Mouse (Mus musculus) hindbrain, embryonic 10.5 days (tissue): Measurements from ENCODE around the gene Olig2. TPM values are rescaled to one million over a fixed set of nuclear protein-coding genes. Genes with fewer than 3 reads are reported as not detected.
A peak's percentile ranks its signal among the peaks of the same experiment; 100 is the strongest.
"Not testable (repeated sequence)": the region's sequence is repeated elsewhere in the genome, so short reads cannot be mapped to it uniquely, and the experiment has no call there.

Experiments used
- DNase-seq: peaks from one replicate; pipeline ENCODE4 v3.0.0-alpha.2; 2017; ENCODE audit warnings: low spot score
- H3K27ac ChIP-seq: fragments of 300-500 bp; sonication (generic); 2 replicates; pipeline ENCODE4 v1.5.1; 2016; ENCODE audit warnings: mild to moderate bottlenecking, moderate library complexity
- H3K27me3 ChIP-seq: fragments of 300-500 bp; sonication (generic); 2 replicates; pipeline ENCODE4 v1.6.1; 2016; ENCODE audit warnings: mild to moderate bottlenecking; ENCODE audit not compliant: poor library complexity, insufficient read depth, severe bottlenecking
- H3K36me3 ChIP-seq: fragments of 300-500 bp; sonication (generic); 2 replicates; pipeline ENCODE4 v1.6.1; 2016; ENCODE audit warnings: mild to moderate bottlenecking, moderate library complexity
- H3K4me1 ChIP-seq: fragments of 300-500 bp; sonication (generic); replicated peaks from 2 replicates; pipeline ENCODE4 v1.6.1; 2016; ENCODE audit warnings: mild to moderate bottlenecking
- H3K4me3 ChIP-seq: fragments of 300-500 bp; sonication (generic); 2 replicates; pipeline ENCODE4 v1.5.1; 2016; ENCODE audit warnings: mild to moderate bottlenecking, moderate library complexity
- H3K9me3 ChIP-seq: fragments of 300-500 bp; sonication (generic); 2 replicates; pipeline ENCODE4 v1.6.1; 2016; ENCODE audit warnings: mild to moderate bottlenecking, moderate library complexity
- WGBS: fragments of 180-500 bp; shearing (Covaris S2); methylation state at CpG from one replicate; pipeline ENCODE4 v1.1.7; 2016; 5-methylcytosine and 5-hydroxymethylcytosine counted together
- polyA plus RNA-seq: library from polyadenylated mRNA; unstranded; fragments of >200 nt; fragmentation: Nextera tagmentation; extraction: Ambion mirVana; gene quantifications from 2 replicates; pipeline ENCODE4 v1.2.1, GENCODE M21; 2016

Olig2 gene
- polyA plus RNA-seq, 1 experiment from 2014 or later = 1.9 TPM

DNA sequence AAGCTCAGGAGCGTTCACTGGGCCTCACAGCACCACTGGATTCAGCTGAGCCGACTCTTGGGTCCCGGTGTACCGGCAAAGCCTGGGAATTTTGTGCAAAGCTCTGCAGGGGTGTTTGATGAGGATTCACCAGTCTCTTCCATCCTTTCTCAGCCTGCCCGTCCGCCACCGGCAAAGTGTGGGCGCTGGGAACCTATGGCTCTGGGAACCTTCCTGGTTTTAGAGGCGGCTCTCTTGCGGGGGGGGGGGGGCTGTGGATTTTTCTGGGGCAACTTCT, 3.8 kb downstream of the Olig2 start:
- no peak overlapping the region for H3K27ac ChIP-seq

DNA sequence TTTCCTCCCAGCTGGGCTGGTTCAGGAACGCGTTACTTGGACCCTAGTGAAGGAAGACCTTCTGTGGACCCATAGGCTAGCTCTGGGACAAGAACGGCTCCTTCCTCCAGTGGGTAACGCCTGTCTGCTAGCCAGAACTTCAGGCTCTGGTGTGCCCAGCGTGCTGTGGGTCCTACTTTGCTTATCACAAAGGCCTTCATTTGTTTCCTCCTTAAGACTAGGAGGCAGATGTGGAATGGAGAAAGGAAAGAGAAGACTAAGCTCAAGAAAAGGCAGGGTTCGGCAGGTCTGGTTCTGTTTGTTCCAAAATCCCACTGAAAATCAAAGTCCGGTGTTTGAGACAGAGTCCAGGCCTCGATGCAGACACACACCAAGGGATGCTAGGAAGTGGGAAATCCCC, 4.4 kb downstream of the Olig2 start:
- Histone ChIP-seq H3K27ac (no peak overlapping the region), H3K36me3 (no peaks in the 10 kb centered on the region), H3K9me3 (no peaks in the 10 kb centered on the region), H3K4me1 (peaks cover 47% of the 10 kb centered on the region), H3K4me3 (no peak overlapping the region), H3K27me3 (peaks cover 100% of the 10 kb centered on the region)
- peak; percentile 31 for DNase-seq
- 5% methylated on average over 8 of the region's 8 CpGs for WGBS

More for the DNA sequence above, 3.8 kb downstream of the Olig2 start:
- WGBS = under 1% methylated on average over 10 of the region's 10 CpGs
- no peaks in the 10 kb centered on the region for H3K36me3 ChIP-seq
- H3K27me3 ChIP-seq = peaks cover 100% of the 10 kb centered on the region
- DNase-seq = no peak
- H3K4me1 ChIP-seq = peaks cover 47% of the 10 kb centered on the region
- no peaks in the 10 kb centered on the region for H3K9me3 ChIP-seq
- H3K4me3 ChIP-seq = no peak overlapping the region

DNA sequence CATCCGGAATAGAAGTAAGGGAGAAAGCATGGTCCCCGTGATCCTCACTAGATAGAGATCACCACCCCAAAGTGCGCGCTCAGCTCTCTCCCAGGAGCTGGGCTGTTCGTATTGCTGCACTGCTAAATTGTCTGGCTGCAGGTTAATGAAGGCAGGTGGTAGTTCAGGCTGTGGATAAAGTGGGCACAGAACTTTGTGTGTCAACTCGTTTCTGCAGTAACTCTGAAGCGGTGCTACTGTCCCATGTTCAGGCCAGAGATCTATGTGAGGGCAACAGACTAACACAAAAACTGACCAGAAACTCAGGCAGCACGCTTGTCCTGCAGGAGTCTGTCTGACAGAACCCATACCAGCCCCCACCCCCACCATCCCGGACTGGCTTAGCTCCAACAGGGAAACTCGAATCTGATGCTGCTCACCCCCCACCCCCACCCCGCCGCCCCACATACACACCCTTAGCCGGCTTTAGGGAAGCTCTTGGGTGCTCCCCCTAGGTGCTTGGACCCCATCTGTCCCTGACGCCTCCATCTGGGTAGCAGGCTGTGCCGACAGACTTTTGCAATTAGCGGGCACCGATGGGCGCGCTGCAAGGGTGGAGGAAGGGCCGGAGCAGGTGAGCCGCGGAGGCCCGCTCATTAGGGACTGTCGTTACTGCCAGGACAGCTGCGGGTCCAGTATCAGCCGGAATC, 6.7 kb downstream of the Olig2 start:
- 3% methylated on average over 26 of the region's 26 CpGs for WGBS

DNA sequence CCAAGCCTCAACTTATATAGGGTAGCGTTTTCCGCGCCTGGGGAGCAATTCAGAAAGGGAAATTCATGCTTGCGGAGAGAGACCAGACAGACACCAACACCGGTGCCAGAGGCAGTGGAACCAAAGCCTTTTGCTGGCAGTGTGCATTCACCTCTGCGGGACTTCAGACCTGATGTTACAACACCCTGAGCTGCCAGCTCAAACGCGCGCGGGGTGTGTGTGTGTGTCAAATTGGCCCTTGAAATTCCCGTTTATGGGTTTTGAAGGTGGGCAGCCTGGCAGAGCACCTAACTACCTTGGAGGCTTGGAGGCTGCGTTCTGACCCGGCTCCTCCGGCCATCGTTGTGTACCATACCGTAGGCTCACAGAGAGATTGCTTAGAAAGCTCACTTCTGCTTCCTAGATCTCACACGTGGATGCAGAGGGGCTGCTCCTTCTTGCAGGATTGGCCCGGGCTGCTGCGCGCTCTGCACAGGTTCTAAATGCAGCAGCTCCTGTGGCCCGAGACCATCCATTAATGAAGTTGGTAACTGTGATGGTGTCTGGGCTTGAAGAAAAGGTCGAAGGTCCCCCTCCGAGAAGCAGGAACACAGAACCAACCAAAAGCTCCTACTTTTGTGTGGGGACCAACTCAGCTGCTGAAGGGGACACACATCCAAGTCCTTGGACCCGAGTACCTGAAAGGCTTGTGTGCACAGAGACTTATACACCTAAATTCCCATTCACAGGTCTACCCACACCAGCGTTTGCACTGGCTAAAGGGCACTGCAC, 7.4 kb downstream of the Olig2 start:
- H3K9me3 ChIP-seq = no peaks in the 10 kb centered on the region
- no peak overlapping the region for H3K4me3 ChIP-seq
- peak; percentile 41 for DNase-seq
- no peak overlapping the region for H3K27ac ChIP-seq
- 4% methylated on average over 25 of the region's 25 CpGs for WGBS
- H3K4me1 ChIP-seq = peaks cover 21% of the 10 kb centered on the region; the same call in 1 of the 2 replicates
- H3K36me3 ChIP-seq = no peaks in the 10 kb centered on the region
- peaks cover 100% of the 10 kb centered on the region for H3K27me3 ChIP-seq

More for the DNA sequence above, 6.7 kb downstream of the Olig2 start:
- peak; percentile 38 for DNase-seq
- H3K4me3 ChIP-seq = no peak overlapping the region
- H3K27me3 ChIP-seq = peaks cover 100% of the 10 kb centered on the region
- no peaks in the 10 kb centered on the region for H3K9me3 ChIP-seq
- peaks cover 25% of the 10 kb centered on the region for H3K4me1 ChIP-seq
- no peak overlapping the region for H3K27ac ChIP-seq
- H3K36me3 ChIP-seq = no peaks in the 10 kb centered on the region

DNA sequence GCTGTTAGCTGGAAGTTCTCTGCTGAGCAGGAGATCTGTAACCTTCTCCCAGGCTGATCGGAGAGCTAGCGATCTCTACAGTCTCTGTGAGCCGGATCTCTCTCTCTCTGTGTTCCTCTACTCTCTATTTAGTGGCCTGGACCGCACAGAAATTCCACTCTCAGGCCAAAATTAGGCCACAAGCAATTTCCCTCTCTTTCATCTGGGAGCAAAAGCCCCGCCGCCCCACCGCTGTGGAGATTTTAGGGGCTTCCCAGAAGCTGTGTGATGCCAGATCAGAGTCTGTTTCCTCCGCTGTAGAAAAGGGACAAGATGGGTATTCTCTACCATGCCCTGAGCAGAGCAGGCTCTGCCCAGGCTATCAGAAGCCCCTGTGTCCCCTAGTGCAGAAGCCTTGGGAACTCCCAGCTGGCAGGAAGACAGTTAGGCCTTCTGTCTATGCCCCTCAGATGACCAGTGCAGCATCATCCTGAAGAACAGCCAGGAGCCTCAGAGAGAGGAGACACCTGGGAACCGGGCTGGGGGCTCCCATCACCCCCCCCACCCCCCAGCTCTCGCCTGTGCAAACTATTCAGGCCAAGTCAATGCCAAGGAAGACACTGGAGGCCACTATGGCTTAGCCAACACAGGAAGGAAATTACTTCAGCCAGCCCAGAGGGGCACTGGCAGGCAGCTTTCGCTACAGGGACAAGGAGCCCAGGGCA, 8.1 kb downstream of the Olig2 start:
- Histone ChIP-seq H3K27me3 (peaks cover 100% of the 10 kb centered on the region), H3K9me3 (no peaks in the 10 kb centered on the region), H3K27ac (no peak overlapping the region), H3K4me3 (no peak overlapping the region), H3K36me3 (no peaks in the 10 kb centered on the region), H3K4me1 (peaks cover 21% of the 10 kb centered on the region; the same call in 1 of the 2 replicates)
- DNase-seq = peak; percentile 21
- WGBS = 12% methylated on average over 11 of the region's 11 CpGs

DNA sequence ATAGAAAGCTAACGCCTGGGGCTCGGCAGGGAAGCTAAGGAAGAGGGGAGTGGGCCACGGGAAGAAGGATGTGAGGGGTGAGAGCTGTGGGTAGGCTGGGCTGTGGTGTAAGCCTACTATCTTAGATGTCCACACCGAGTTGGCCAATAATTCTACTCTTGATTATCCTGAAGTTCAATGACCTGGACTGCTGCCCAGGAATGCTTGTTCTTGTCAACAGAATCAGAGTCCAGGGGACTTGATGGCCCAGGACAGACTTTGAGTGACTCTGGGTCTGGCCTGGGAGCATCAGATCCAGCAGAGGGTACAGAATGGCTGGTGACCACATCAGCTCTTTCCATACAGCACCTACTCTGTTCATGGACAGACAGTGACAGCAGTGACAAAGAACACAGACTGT, 13.8 kb downstream of the Olig2 start:
- no peak for DNase-seq
- Histone ChIP-seq H3K27me3 (peaks cover 97% of the 10 kb centered on the region), H3K4me3 (no peak overlapping the region), H3K27ac (no peak overlapping the region), H3K4me1 (no peaks in the 10 kb centered on the region), H3K9me3 (no peaks in the 10 kb centered on the region), H3K36me3 (no peaks in the 10 kb centered on the region)
- 78% methylated on average over 4 of the region's 4 CpGs for WGBS

DNA sequence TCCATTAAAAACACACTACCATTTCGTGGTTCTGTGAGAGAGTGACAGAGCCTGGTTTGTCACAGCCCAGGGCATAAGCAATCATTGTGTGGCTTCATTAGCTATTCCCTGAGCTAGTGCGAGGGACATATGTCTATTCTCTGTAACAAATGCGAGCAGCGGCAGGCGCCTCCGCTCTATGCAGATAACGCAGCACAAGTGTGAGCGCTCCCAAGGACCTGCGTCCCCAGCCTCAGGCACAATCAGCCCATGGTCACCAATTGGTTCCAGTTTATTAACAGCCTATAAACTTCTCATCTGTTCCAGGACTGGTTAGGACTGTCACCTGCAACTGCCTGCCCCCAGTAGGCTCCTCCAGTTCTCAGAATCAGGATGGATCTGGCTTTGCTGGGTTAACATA, 21.0 kb downstream of the Olig2 start:
- Histone ChIP-seq H3K9me3 (no peaks in the 10 kb centered on the region), H3K27me3 (peaks cover 64% of the 10 kb centered on the region), H3K4me1 (peaks cover 3% of the 10 kb centered on the region; the same call in 1 of the 2 replicates), H3K36me3 (no peaks in the 10 kb centered on the region), H3K4me3 (no peak overlapping the region), H3K27ac (no peak overlapping the region)
- DNase-seq = no peak
- 46% methylated on average over 9 of the region's 9 CpGs for WGBS

DNA sequence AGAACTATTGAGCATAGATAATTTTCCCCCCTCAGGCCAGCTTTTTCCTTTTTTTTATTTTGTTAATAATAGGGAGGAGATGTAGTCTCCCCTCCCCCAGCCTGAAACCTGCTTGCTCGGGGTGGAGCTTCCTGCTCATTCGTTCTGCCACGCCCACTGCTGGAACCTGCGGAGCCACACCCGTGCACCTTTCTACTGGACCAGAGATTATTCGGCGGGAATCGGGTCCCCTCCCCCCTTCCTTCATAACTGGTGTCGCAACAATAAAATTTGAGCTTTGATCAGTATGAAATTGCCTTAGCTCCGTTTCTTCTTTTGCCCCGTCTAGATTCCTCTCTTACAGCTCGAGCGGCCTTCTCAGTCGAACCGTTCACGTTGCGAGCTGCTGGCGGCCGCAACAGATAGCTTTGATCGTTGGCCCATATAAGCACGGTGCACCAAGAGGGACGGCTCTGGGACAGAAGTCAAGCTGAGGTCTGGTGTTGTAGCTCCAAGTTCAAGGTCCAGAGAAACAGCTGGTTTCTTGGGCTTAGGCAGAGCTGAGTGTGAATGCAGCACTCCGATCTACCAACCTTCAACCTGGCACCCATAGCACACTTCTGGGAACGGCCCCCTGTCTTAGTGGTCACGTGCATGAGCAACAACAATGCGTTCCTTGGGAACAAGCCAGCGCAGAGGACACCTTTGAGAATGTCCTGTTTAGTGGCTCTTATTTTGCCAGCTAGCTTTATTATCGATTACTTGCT, 30.3 kb downstream of the Olig2 start:
- not testable (repeated sequence) for H3K4me3 ChIP-seq, DNase-seq
- peaks cover 50% of the 10 kb centered on the region for H3K27me3 ChIP-seq

DNA sequence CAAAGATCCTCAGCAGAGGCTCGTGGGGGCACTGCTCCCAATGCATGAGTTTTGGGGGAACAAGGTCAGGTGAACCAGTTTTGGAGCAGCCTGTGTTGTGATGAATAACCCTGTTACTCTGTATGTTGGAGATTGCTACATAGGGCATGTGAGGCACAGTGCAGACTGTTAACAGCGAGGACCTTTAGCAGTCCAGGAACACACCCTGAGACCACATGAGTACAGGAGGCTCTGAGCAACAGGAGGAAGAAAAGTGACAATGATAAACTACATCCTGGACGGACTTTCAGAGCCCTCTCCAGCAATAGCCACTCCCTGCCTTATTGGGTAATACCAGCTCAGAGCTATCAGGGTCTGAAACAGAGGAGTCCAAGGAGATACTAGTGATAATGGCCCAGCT, 33.7 kb downstream of the Olig2 start:
- H3K27ac ChIP-seq = no peak overlapping the region
- 72% methylated on average over 3 of the region's 3 CpGs for WGBS
- DNase-seq = no peak
- no peaks in the 10 kb centered on the region for H3K9me3 ChIP-seq
- H3K4me3 ChIP-seq = no peak overlapping the region
- peaks cover 84% of the 10 kb centered on the region for H3K27me3 ChIP-seq
- peaks cover 20% of the 10 kb centered on the region for H3K4me1 ChIP-seq
- no peaks in the 10 kb centered on the region for H3K36me3 ChIP-seq

More for the DNA sequence above, 30.3 kb downstream of the Olig2 start:
- not testable (repeated sequence) for H3K4me1 ChIP-seq, H3K9me3 ChIP-seq, H3K36me3 ChIP-seq, H3K27ac ChIP-seq
- WGBS = 17% methylated on average over 23 of the region's 28 CpGs

DNA sequence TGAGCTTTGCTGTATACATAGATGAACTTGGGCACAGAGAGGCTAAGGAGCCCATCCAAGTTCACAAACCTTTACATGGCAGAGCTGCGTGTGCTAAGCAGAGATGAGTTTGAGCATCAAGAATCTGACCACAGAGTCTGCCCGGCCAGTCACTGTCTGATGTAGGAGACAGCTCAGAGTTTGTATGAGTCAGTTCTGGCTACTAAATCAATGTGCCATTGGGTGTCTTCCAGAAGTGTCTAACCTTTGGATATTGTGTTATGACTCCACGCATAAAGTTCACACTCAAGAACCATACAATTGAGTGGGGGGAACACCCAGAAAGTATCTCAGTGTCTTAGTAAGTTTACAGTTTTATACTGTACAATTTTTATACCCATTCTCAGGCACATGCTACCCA, 35.6 kb downstream of the Olig2 start:
- no peaks in the 10 kb centered on the region for H3K9me3 ChIP-seq
- peaks cover 20% of the 10 kb centered on the region for H3K4me1 ChIP-seq
- WGBS = 92% methylated on average over 3 of the region's 3 CpGs
- DNase-seq = no peak
- H3K27me3 ChIP-seq = peaks cover 100% of the 10 kb centered on the region
- no peak overlapping the region for H3K27ac ChIP-seq
- no peaks in the 10 kb centered on the region for H3K36me3 ChIP-seq
- no peak overlapping the region for H3K4me3 ChIP-seq

DNA sequence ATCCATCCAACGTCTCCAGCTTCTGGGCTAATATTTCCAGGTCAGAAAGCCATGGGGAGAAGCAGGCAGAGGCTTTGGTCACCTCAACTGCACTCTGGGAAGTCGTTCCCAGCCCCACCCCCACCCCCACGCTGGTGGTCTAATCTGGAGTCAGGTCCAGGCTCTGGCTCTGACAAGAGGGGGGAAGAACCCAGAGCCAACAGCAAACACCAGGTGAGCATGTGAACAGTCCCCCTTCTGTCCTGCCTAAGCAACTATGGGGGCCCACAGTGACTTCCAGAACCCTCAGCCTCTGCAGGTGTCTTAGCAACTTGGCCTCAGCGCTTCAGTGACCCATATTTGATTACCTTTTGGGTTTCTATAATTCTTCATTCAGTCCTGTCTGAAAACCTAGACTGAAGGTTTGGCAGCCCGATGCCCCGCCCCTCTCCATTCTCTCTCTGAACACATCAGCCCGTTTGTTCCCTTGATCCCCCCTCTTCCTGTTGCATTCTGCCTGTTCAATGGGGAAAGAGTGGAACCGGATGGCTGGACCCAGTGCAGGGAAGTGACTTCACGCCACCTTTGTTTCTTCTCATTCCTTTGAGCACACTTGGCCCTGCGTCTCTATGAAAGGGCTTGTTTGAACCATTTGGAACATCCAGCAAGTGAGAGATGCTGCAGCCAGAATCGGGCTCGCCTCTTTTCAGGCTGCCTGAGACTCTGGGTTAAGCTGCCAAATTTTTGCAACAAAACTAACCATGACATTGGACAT, 37.4 kb downstream of the Olig2 start:
- peaks cover 100% of the 10 kb centered on the region for H3K27me3 ChIP-seq
- no peaks in the 10 kb centered on the region for H3K9me3 ChIP-seq
- H3K27ac ChIP-seq = no peak overlapping the region
- no peak for DNase-seq
- no peak overlapping the region for H3K4me3 ChIP-seq
- 32% methylated on average over 12 of the region's 12 CpGs for WGBS
- H3K36me3 ChIP-seq = no peaks in the 10 kb centered on the region
- H3K4me1 ChIP-seq = peaks cover 20% of the 10 kb centered on the region

DNA sequence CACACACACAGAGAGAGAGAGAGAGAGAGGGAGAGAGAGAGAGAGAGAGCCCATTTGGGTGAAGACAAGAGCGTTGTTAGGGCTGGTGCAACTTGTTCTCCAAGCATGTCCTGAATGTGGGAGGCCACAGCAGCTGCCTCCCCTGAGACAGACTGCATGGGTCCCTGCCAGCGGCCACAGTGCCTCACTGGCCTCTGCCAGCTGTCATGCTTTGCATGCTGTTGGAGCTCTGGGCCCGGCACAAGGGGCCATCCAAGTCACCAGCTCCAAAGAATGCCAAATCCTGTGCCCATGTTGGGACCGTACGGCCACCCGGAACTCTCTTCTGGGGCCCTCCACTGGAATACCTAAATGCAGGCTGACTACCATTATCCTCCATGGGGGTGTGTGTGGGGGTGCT, 40.7 kb downstream of the Olig2 start:
- 70% methylated on average over 6 of the region's 6 CpGs for WGBS
- Histone ChIP-seq H3K9me3 (no peaks in the 10 kb centered on the region), H3K27me3 (peaks cover 100% of the 10 kb centered on the region), H3K27ac (no peak overlapping the region), H3K36me3 (no peaks in the 10 kb centered on the region), H3K4me1 (peaks cover 37% of the 10 kb centered on the region), H3K4me3 (no peak overlapping the region)
- DNase-seq = no peak
